Mouse (Mus musculus) bone marrow macrophage, adult 2 months (primary cell): Measurements from ENCODE around the gene Atp6v0d1.

Source experiments
- CTCF ChIP-seq: IDR thresholded peaks from 2 replicates; pipeline ENCODE4 v1.5.1; 2012; ENCODE audit warnings: low read depth, mild to moderate bottlenecking, low read length, moderate library complexity
- POLR2A ChIP-seq: IDR thresholded peaks from 2 replicates; pipeline ENCODE4 v1.6.1; 2012; ENCODE audit warnings: mild to moderate bottlenecking, low read depth, low read length, borderline replicate concordance

DNA sequence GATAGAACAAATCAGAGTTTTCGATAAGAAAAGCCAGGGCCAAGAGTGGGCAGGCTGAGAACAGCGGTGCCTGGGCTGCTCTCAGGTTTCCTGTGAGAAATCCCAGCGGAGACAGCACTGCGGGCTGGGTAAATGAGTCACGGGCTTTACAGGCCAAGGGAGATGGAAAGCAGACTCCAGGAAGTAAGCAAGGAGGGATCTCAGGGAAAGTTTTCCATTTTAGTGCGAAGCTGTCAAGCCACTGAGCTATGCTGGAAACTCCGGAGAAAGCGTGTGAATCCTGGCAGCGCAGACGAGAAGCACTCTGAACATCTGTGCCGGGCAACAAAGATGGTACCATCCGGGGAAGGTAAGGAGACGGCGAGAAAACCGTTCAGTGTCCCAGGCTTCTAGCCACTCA, 28.0 kb upstream of the Atp6v0d1 start:
- no peak for TF ChIP-seq CTCF
- TF ChIP-seq POLR2A, result no peak
